Mouse (Mus musculus) embryonic facial prominence, embryonic 14.5 days (tissue): ENCODE measurements around the gene Lrrc75b. TPM values are rescaled to one million over a fixed set of nuclear protein-coding genes. Genes with fewer than 3 reads are reported as not detected.

Source experiments
- ATAC-seq: fragments of 200-750 bp; cut with Nextera tagmentation; 2 replicates; pipeline ENCODE4 v1.8.0; 2017; ENCODE audit warnings: low read depth, moderate number of reproducible peaks, moderate TSS enrichment
- DNase-seq: peaks from one replicate; pipeline ENCODE4 v3.0.0-alpha.2; 2015; ENCODE audit warnings: low spot score
- H3K27ac ChIP-seq: fragments of 300-500 bp; sonication (generic); replicated peaks from 2 replicates; pipeline ENCODE4 v1.5.1; 2014; ENCODE audit warnings: low read depth, mild to moderate bottlenecking, low read length, moderate library complexity
- H3K27me3 ChIP-seq: fragments of 300-500 bp; sonication (generic); replicated peaks from 2 replicates; pipeline ENCODE4 v1.6.1; 2014; ENCODE audit warnings: low read length; ENCODE audit not compliant: control insufficient read depth, insufficient read depth
- H3K36me3 ChIP-seq: fragments of 300-500 bp; sonication (generic); 2 replicates; pipeline ENCODE4 v1.6.1; 2014; ENCODE audit warnings: low read length, mixed read lengths; ENCODE audit not compliant: control insufficient read depth, insufficient read depth
- H3K4me1 ChIP-seq: fragments of 300-500 bp; sonication (generic); 2 replicates; pipeline ENCODE4 v1.6.1; 2014; ENCODE audit warnings: antibody characterized with exemption, low read length; ENCODE audit not compliant: control insufficient read depth, insufficient read depth
- H3K4me2 ChIP-seq: fragments of 300-500 bp; sonication (generic); 2 replicates; pipeline ENCODE4 v1.6.1; 2014; ENCODE audit warnings: low read depth, mild to moderate bottlenecking, low read length, moderate library complexity, mixed read lengths
- H3K4me3 ChIP-seq: fragments of 300-500 bp; sonication (generic); 2 replicates; pipeline ENCODE4 v1.5.1; 2014; ENCODE audit warnings: low read depth, mild to moderate bottlenecking, low read length
- H3K9ac ChIP-seq: fragments of 300-500 bp; sonication (generic); 2 replicates; pipeline ENCODE4 v1.6.1; 2014; ENCODE audit warnings: low read depth, mild to moderate bottlenecking, low read length, moderate library complexity, mixed read lengths
- H3K9me3 ChIP-seq: fragments of 300-500 bp; sonication (generic); 2 replicates; pipeline ENCODE4 v1.6.1; 2016; ENCODE audit warnings: low read length; ENCODE audit not compliant: control insufficient read depth
- WGBS: fragments of 180-500 bp; shearing (Covaris S2); extraction: QIAGEN DNeasy Blood & Tissue Kit; methylation state at CpG from one replicate; pipeline ENCODE4 v1.1.7; 2014; 5-methylcytosine and 5-hydroxymethylcytosine counted together
- polyA plus RNA-seq: library from polyadenylated mRNA; unstranded; fragments of >200 nt; fragmentation: Nextera tagmentation; extraction: Ambion mirVana; gene quantifications from 2 replicates; pipeline ENCODE4 v1.2.1, GENCODE M21; 2014

Gene Lrrc75b
- polyA plus RNA-seq, 1 experiment from 2014 or later: 7.9 TPM

DNA sequence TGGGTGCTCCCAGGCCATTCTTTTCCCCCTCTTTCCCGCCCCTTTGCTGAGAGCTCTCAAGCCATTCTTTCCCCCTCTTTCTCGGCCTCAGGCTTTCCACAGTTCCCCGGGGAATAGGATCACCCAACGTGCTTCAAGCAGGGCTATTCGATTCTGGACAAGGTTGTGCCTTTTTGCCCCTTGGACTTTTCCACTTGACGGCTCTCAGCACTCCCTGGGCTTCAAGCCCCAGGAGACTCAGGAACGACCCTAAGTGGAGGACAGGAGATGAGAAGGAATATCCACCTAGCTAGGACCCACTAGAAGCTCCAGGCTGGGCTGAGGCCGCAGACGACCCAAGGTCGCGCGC lies 43.4 kb downstream of the Lrrc75b start:
- Histone ChIP-seq H3K4me1 (peaks cover 19% of the 10 kb centered on the region), H3K27ac (peak overlapping the region; percentile 99), H3K9me3 (no peaks in the 10 kb centered on the region), H3K36me3 (peaks cover 32% of the 10 kb centered on the region; the same call in 1 of the 2 replicates), H3K9ac (peak overlapping the region; percentile 91), H3K27me3 (no peaks in the 10 kb centered on the region), H3K4me2 (peak overlapping the region; percentile 87), H3K4me3 (peak overlapping the region; percentile 63)
- DNase-seq (peak; percentile 14), ATAC-seq (no peak)
- WGBS: 1% methylated on average over 12 of the region's 12 CpGs

DNA sequence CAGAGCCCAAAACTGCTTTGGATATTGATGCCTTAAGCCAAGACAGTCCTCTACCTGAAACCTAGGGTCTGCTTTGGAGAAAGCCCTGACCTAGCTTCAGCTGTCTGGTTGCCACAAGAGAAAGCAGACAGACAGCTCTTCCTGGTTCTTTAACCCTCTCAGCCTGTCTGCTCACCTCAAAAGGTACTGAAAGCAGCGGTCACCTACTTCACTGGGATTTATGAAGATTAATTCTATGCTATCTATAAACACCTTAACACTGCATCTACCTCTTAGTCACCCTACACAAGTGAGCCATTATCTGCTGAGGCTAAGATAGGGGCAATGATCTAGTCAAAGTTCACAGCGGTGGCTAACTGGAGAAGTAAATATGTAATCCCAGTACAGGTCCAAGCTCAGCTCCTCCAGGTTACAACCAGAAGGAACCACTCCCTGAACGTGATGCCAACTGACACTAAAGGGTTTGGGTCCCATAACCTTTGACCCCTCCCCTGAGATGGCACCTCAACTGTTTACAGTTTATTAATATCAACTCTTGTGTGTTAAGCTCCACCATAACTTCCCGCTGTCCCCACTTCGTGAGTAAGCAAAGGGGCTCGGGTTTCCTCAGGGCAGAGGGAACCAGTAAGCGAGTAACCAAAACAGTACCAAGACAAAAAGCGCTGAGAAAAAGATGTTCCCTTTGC lies 43.9 kb downstream of the Lrrc75b start:
- no peaks in the 10 kb centered on the region for H3K9me3 ChIP-seq
- peak overlapping the region; percentile 87 for H3K4me2 ChIP-seq
- 22% methylated on average over 8 of the region's 8 CpGs for WGBS
- ATAC-seq (no peak), DNase-seq (peak; percentile 9)
- peak overlapping the region; percentile 99; the same call in 1 of the 2 replicates for H3K27ac ChIP-seq
- H3K9ac ChIP-seq: peak overlapping the region; percentile 91
- H3K4me3 ChIP-seq: peak overlapping the region; percentile 63
- H3K4me1 ChIP-seq: peaks cover 19% of the 10 kb centered on the region
- no peaks in the 10 kb centered on the region for H3K27me3 ChIP-seq
- peaks cover 32% of the 10 kb centered on the region for H3K36me3 ChIP-seq

DNA sequence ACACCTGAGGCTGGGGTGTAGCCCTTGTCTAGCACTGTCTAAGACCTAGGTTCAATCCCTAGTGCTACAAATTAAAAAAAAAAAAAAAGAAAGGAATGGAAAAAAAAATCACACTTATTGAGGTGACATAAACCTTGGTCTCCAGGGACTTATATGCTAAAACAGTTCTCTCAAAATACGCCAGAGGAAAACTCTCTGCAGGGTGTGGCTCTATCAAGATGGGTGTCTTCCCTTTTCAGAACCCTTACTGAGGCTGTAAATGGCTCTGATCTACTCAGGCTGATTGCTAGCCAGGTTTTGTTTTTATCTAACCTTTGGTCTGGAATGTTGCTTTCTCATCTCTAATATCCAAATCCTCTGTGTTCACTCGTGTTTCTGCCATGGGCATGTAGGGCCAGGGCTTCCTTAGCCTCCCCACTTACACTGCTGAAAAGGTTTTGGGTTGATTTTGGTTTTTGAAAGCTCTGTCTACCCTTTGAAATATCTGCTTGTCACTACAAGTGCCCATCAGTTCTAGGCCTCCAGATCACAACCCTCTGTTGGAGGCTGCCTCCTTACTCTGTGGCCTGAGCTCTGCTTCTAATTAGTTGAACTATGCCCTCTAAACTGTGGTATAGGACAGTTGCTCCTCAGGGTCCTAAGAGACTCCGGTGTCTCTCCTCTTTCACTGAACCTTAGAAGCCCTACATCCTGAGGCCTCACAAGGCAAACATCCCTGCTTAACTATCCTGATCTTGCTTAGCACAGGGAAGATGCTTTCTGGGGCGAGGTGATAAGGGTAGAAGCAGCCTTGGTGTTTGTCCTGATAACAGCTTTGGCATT lies 44.7 kb downstream of the Lrrc75b start:
- no peaks in the 10 kb centered on the region for H3K9me3 ChIP-seq

DNA sequence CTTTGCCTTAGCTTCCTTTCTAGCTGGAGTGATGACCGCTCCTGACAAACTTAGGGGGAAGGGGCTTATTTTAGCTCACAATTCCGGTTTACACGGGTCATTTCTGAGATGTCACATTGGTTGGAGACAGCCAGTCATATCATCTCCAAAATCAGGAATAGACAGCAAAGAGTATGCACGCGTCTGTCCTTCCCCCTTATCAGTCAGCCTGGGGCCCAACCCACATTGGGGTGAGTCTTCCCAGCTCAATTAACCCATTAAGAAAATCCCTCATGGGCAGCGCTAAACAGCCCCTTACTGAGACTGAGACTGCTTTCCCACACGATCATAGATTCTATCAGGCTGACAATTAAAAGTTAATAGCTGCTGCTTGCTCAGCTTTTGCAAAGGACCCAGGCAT lies 45.8 kb downstream of the Lrrc75b start:
- Histone ChIP-seq H3K9me3 (no peaks in the 10 kb centered on the region), H3K27me3 (no peaks in the 10 kb centered on the region), H3K9ac (no peak overlapping the region), H3K36me3 (peaks cover 32% of the 10 kb centered on the region), H3K27ac (no peak overlapping the region), H3K4me1 (peaks cover 19% of the 10 kb centered on the region), H3K4me2 (no peak overlapping the region), H3K4me3 (no peak overlapping the region)
- 74% methylated on average over 7 of the region's 7 CpGs for WGBS
- ATAC-seq: no peak
- DNase-seq: no peak

More for the DNA sequence above, 44.7 kb downstream of the Lrrc75b start:
- DNase-seq (no peak), ATAC-seq (no peak)
- peak overlapping the region; percentile 63; the same call in 1 of the 2 replicates for H3K4me3 ChIP-seq
- H3K4me2 ChIP-seq: peak overlapping the region; percentile 87
- no peak overlapping the region for H3K27ac ChIP-seq
- peaks cover 19% of the 10 kb centered on the region for H3K4me1 ChIP-seq
- H3K9ac ChIP-seq: peak overlapping the region; percentile 91; the same call in 1 of the 2 replicates
- H3K36me3 ChIP-seq: peaks cover 32% of the 10 kb centered on the region
- WGBS: 56% methylated on average over 4 of the region's 4 CpGs
- H3K27me3 ChIP-seq: no peaks in the 10 kb centered on the region

DNA sequence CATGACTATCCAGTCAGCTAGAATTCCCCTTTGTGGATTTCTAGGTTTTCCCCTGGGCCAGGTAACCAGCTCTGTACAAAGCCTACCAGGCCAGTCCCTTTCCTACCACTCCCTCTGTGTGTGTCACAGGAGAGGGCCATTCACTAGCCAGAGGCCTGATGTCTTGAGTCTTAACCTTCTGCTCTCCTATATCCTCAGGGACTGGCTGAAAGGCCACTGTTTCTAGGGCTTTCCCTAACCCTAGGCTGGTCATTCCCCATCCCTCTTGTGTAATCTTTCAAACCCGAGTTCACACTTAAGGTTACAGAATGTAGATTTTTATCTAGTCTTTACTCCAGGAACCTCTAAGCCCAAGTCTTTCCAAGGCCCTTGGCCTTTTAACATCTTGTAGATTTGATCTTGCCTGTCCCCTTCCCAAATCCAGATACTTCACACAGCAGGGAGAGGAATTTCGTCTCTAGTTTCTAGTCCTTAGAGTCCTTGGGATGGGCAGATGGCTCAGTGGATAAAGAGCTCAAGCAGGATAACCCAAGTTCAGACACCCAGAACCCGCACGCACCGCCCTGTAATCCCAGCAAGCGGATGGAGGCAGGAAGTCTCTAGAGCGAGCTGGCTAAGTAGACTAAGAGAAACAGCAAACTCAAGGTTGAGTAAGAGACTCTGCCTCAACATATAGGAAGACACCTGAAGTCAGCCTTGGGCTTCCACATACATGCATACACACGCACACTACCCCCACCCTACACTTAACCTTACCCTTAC lies 46.6 kb downstream of the Lrrc75b start:
- Histone ChIP-seq H3K4me3 (no peak overlapping the region), H3K27ac (no peak overlapping the region)
- DNase-seq: no peak

DNA sequence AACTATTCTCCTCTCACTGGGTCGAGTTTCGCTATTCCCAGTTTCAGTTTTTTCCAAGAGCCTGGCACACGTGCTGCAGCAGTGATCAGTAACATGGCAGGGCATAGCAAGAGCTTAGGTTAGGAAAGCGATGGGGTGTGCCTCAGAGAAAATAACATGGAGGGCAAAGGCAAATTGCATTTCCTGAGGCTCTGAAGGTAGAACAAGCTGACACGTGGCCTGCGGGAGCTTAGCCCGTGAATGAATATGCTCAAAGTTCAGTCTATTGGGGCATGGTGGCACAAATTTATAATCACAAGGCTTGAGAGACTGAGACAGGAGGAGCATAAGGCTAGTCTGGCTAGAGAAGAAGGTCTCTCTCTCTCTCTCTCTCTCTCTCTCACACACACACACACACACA lies 47.3 kb downstream of the Lrrc75b start:
- Histone ChIP-seq H3K36me3 (peaks cover 45% of the 10 kb centered on the region), H3K9ac (no peak overlapping the region), H3K4me2 (no peak overlapping the region), H3K9me3 (no peaks in the 10 kb centered on the region), H3K27me3 (no peaks in the 10 kb centered on the region), H3K27ac (no peak overlapping the region), H3K4me3 (no peak overlapping the region), H3K4me1 (peaks cover 11% of the 10 kb centered on the region)
- ATAC-seq (no peak), DNase-seq (no peak)
- 76% methylated on average over 7 of the region's 7 CpGs for WGBS

More for the DNA sequence above, 46.6 kb downstream of the Lrrc75b start:
- Histone ChIP-seq H3K9me3 (no peaks in the 10 kb centered on the region), H3K4me1 (peaks cover 12% of the 10 kb centered on the region), H3K4me2 (no peak overlapping the region), H3K27me3 (no peaks in the 10 kb centered on the region), H3K36me3 (peaks cover 38% of the 10 kb centered on the region), H3K9ac (no peak overlapping the region)
- 93% methylated on average over 8 of the region's 8 CpGs for WGBS
- ATAC-seq: no peak

DNA sequence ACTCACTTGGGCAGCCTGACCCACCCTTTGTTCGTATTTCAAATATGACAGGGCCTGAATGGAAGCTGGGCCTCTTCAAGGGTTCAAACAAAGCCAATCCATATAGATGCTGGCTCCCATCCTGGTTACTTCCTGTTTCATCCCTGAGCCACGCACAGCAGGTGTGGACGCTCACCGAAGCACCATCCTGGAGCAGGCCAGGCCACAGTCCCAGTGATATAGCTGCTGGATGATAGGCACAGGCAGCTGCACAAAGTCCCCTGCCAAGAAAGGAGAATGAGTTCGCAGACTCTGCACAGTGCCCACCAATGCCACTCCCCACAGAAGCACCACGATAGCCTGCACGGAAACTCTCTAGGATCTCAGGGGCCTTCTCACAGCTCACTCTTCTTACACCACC lies 48.2 kb downstream of the Lrrc75b start:
- peaks cover 53% of the 10 kb centered on the region for H3K36me3 ChIP-seq
- 85% methylated on average over 7 of the region's 7 CpGs for whole genome bisulfite sequencing
- H3K27ac ChIP-seq: no peak overlapping the region
- no peak overlapping the region for H3K9ac ChIP-seq
- H3K4me3 ChIP-seq: no peak overlapping the region
- ATAC-seq (no peak), DNase-seq (no peak)
- H3K4me2 ChIP-seq: no peak overlapping the region
- no peaks in the 10 kb centered on the region for H3K9me3 ChIP-seq
- no peaks in the 10 kb centered on the region for H3K27me3 ChIP-seq
- peaks cover 11% of the 10 kb centered on the region for H3K4me1 ChIP-seq

DNA sequence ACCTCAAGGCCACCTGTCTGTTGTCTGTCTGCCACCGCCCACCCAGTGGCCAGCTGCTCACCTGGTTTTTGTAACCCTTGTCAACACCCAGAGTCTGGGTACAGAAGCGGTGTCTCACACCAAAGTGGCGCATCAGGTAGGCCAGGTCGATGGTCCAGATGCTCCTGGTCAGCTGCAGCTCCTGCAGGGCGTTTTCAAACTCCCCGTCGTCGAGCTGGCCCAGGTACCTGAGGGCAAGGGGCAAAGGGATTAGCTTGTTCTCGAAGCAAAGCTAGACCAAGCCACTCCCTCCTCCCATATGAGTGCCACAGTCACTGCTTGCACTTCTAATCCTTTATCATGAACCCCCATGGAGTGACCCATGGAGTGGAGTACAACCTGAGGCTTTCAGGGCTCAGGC lies 49.1 kb downstream of the Lrrc75b start:
- Histone ChIP-seq H3K36me3 (peaks cover 60% of the 10 kb centered on the region), H3K4me2 (no peak overlapping the region), H3K27me3 (no peaks in the 10 kb centered on the region), H3K9me3 (no peaks in the 10 kb centered on the region), H3K4me3 (no peak overlapping the region), H3K4me1 (peaks cover 4% of the 10 kb centered on the region), H3K9ac (no peak overlapping the region), H3K27ac (no peak overlapping the region)
- no peak for DNase-seq
- no peak for ATAC-seq
- WGBS: 84% methylated on average over 9 of the region's 9 CpGs
